Mouse (Mus musculus) kidney, embryonic 14.5 days (tissue): Measurements from ENCODE around the gene Kif5c. TPM values are rescaled to one million over a fixed set of nuclear protein-coding genes. Genes with fewer than 3 reads are reported as not detected.

Experiments used
- ATAC-seq: fragments of 200-750 bp; cut with Nextera tagmentation; 2 replicates; pipeline ENCODE4 v1.8.0; 2017; ENCODE audit warnings: moderate number of reproducible peaks, mild to moderate bottlenecking, moderate TSS enrichment, moderate library complexity; ENCODE audit not compliant: low FRiP score, low TSS enrichment
- H3K27ac ChIP-seq: fragments of 300-500 bp; sonication (generic); 2 replicates; pipeline ENCODE4 v1.5.1; 2014; ENCODE audit warnings: low read depth, mild to moderate bottlenecking, low read length, moderate library complexity, mixed read lengths
- H3K27me3 ChIP-seq: fragments of 300-500 bp; sonication (generic); 2 replicates; pipeline ENCODE4 v1.6.1; 2014; ENCODE audit warnings: mild to moderate bottlenecking, low read length; ENCODE audit not compliant: control insufficient read depth, insufficient read depth
- H3K36me3 ChIP-seq: fragments of 300-500 bp; sonication (generic); 2 replicates; pipeline ENCODE4 v1.6.1; 2014; ENCODE audit warnings: low read length, mixed read lengths; ENCODE audit not compliant: control insufficient read depth, insufficient read depth
- H3K4me1 ChIP-seq: fragments of 300-500 bp; sonication (generic); 2 replicates; pipeline ENCODE4 v1.6.1; 2014; ENCODE audit warnings: low read length, mixed read lengths; ENCODE audit not compliant: control insufficient read depth, insufficient read depth
- H3K4me2 ChIP-seq: fragments of 300-500 bp; sonication (generic); replicated peaks from 2 replicates; pipeline ENCODE4 v1.6.1; 2014; ENCODE audit warnings: low read depth, mild to moderate bottlenecking, low read length
- H3K4me3 ChIP-seq: fragments of 300-500 bp; sonication (generic); 2 replicates; pipeline ENCODE4 v1.5.1; 2014; ENCODE audit warnings: mild to moderate bottlenecking, low read length
- H3K9ac ChIP-seq: fragments of 300-500 bp; sonication (generic); 2 replicates; pipeline ENCODE4 v1.6.1; 2014; ENCODE audit warnings: low read depth, mild to moderate bottlenecking, low read length, moderate library complexity
- H3K9me3 ChIP-seq: fragments of 300-500 bp; sonication (generic); 2 replicates; pipeline ENCODE4 v1.6.1; 2016; ENCODE audit warnings: low read length; ENCODE audit not compliant: control insufficient read depth
- WGBS: fragments of 180-500 bp; shearing (Covaris S2); extraction: QIAGEN DNeasy Blood & Tissue Kit; methylation state at CpG from one replicate; pipeline ENCODE4 v1.1.7; 2014; 5-methylcytosine and 5-hydroxymethylcytosine counted together
- polyA plus RNA-seq: library from polyadenylated mRNA; unstranded; fragments of >200 nt; fragmentation: Nextera tagmentation; extraction: Ambion mirVana; gene quantifications from 2 replicates; pipeline ENCODE4 v1.2.1, GENCODE M21; 2014

Gene Kif5c
- polyA plus RNA-seq, 1 experiment from 2014 or later = 6.6 TPM

- Histone ChIP-seq H3K27ac (no peak overlapping the region), H3K9ac (no peak overlapping the region), H3K4me1 (no peaks in the 10 kb centered on the region), H3K4me3 (no peak overlapping the region), H3K27me3 (no peaks in the 10 kb centered on the region), H3K4me2 (no peak overlapping the region), H3K9me3 (no peaks in the 10 kb centered on the region), H3K36me3 (no peaks in the 10 kb centered on the region)
- 77% methylated on average over 5 of the region's 5 CpGs for WGBS
- no peak for ATAC-seq
These were observed 72.3 kb downstream of the Kif5c start for GRCm38 (mm10) chr2:49691441-49691840.

- no peak overlapping the region for H3K27ac ChIP-seq
- no peaks in the 10 kb centered on the region for H3K4me1 ChIP-seq
- 52% methylated on average over 10 of the region's 10 CpGs for WGBS
- H3K4me2 ChIP-seq = no peak overlapping the region
- H3K36me3 ChIP-seq = no peaks in the 10 kb centered on the region
- no peak for ATAC-seq
- H3K9ac ChIP-seq = no peak overlapping the region
- no peaks in the 10 kb centered on the region for H3K27me3 ChIP-seq
- no peaks in the 10 kb centered on the region for H3K9me3 ChIP-seq
- H3K4me3 ChIP-seq = no peak overlapping the region
These were observed 75.6 kb downstream of the Kif5c start for GRCm38 (mm10) chr2:49694727-49695126.

GRCm38 (mm10) chr2:49695461-49695860 lies 76.4 kb downstream of the Kif5c start:
- H3K27ac ChIP-seq = no peak overlapping the region
- no peaks in the 10 kb centered on the region for H3K36me3 ChIP-seq
- H3K4me2 ChIP-seq = no peak overlapping the region
- no peaks in the 10 kb centered on the region for H3K9me3 ChIP-seq
- no peak for ATAC-seq
- H3K9ac ChIP-seq = no peak overlapping the region
- WGBS = 88% methylated on average over 3 of the region's 3 CpGs
- no peaks in the 10 kb centered on the region for H3K27me3 ChIP-seq
- no peak overlapping the region for H3K4me3 ChIP-seq
- no peaks in the 10 kb centered on the region for H3K4me1 ChIP-seq

- Histone ChIP-seq H3K4me3 (no peak overlapping the region), H3K4me2 (no peak overlapping the region), H3K27ac (no peak overlapping the region), H3K9ac (no peak overlapping the region), H3K36me3 (no peaks in the 10 kb centered on the region), H3K4me1 (no peaks in the 10 kb centered on the region), H3K9me3 (no peaks in the 10 kb centered on the region), H3K27me3 (no peaks in the 10 kb centered on the region)
- no peak for ATAC-seq
- 92% methylated on average over 5 of the region's 5 CpGs for WGBS
These were observed 79.8 kb downstream of the Kif5c start for GRCm38 (mm10) chr2:49698851-49699250.

GRCm38 (mm10) chr2:49700176-49700971 lies 81.3 kb downstream of the Kif5c start:
- ATAC-seq = no peak
- Histone ChIP-seq H3K4me3 (no peak overlapping the region), H3K4me2 (no peak overlapping the region), H3K36me3 (no peaks in the 10 kb centered on the region), H3K9me3 (no peaks in the 10 kb centered on the region), H3K9ac (no peak overlapping the region), H3K27ac (no peak overlapping the region), H3K4me1 (no peaks in the 10 kb centered on the region), H3K27me3 (no peaks in the 10 kb centered on the region)
- WGBS = 91% methylated on average over 22 of the region's 22 CpGs

- 81% methylated on average over 3 of the region's 3 CpGs for WGBS
- H3K4me2 ChIP-seq = no peak overlapping the region
- no peaks in the 10 kb centered on the region for H3K4me1 ChIP-seq
- no peaks in the 10 kb centered on the region for H3K9me3 ChIP-seq
- H3K36me3 ChIP-seq = no peaks in the 10 kb centered on the region
- H3K27me3 ChIP-seq = no peaks in the 10 kb centered on the region
- no peak overlapping the region for H3K9ac ChIP-seq
- ATAC-seq = 0 out of 2 replicates have a peak, but pooled peaks have one; percentile 32
- no peak overlapping the region for H3K4me3 ChIP-seq
- H3K27ac ChIP-seq = no peak overlapping the region
These were observed 91.1 kb downstream of the Kif5c start for GRCm38 (mm10) chr2:49710223-49710622.

- H3K9ac ChIP-seq = no peak overlapping the region
- H3K9me3 ChIP-seq = no peaks in the 10 kb centered on the region
- no peak overlapping the region for H3K4me3 ChIP-seq
- no peak for ATAC-seq
- no peaks in the 10 kb centered on the region for H3K27me3 ChIP-seq
- 73% methylated on average over 6 of the region's 6 CpGs for WGBS
- H3K4me2 ChIP-seq = no peak overlapping the region
- no peaks in the 10 kb centered on the region for H3K4me1 ChIP-seq
- no peak overlapping the region for H3K27ac ChIP-seq
- no peaks in the 10 kb centered on the region for H3K36me3 ChIP-seq
These were observed 92.6 kb downstream of the Kif5c start for GRCm38 (mm10) chr2:49711693-49712092.

- Histone ChIP-seq H3K4me2 (no peak overlapping the region), H3K27ac (no peak overlapping the region), H3K4me3 (no peak overlapping the region), H3K27me3 (no peaks in the 10 kb centered on the region), H3K36me3 (no peaks in the 10 kb centered on the region), H3K9ac (no peak overlapping the region), H3K4me1 (no peaks in the 10 kb centered on the region), H3K9me3 (no peaks in the 10 kb centered on the region)
- WGBS = 43% methylated on average over 7 of the region's 7 CpGs
- ATAC-seq = no peak
These were observed 93.3 kb downstream of the Kif5c start for GRCm38 (mm10) chr2:49712336-49712887.

GRCm38 (mm10) chr2:49716490-49716889 lies 97.4 kb downstream of the Kif5c start:
- Histone ChIP-seq H3K9ac (no peak overlapping the region), H3K9me3 (no peaks in the 10 kb centered on the region), H3K27ac (no peak overlapping the region), H3K4me1 (peaks cover 15% of the 10 kb centered on the region), H3K4me2 (no peak overlapping the region), H3K36me3 (no peaks in the 10 kb centered on the region), H3K4me3 (no peak overlapping the region), H3K27me3 (no peaks in the 10 kb centered on the region)
- ATAC-seq = no peak
- WGBS = 95% methylated on average over 7 of the region's 7 CpGs
